Mouse (Mus musculus) MEL (cell line): Measurements from ENCODE around the gene Thg1l. TPM values are rescaled to one million over a fixed set of nuclear protein-coding genes. Genes with fewer than 3 reads are reported as not detected.
A peak's percentile ranks its signal among the peaks of the same experiment; 100 is the strongest.

Source experiments
- DNase-seq: peaks from one replicate; pipeline ENCODE4 v3.0.0; 2011; ENCODE audit warnings: low read depth, low spot score
- H3K27ac ChIP-seq: 2 replicates; pipeline ENCODE4 v1.5.1; 2012; ENCODE audit warnings: low read depth, mild to moderate bottlenecking, control low read depth, low read length, moderate library complexity; ENCODE audit not compliant: control insufficient read depth
- H3K27me3 ChIP-seq, 2 experiments: fragments of 150-350 bp in 1 of 2; sonication (generic) in 1 of 2; 2 replicates each; pipeline ENCODE4 v1.6.1; 2012; ENCODE audit warnings: low read length in 2 of 2, mild to moderate bottlenecking in 2 of 2, improper control_type of control experiment in 1 of 2, moderate library complexity in 1 of 2; ENCODE audit not compliant: insufficient read depth in 2 of 2, control insufficient read depth in 1 of 2
- H3K36me3 ChIP-seq, 2 experiments: 2 replicates each; pipeline ENCODE4 v1.6.1; 2012 to 2014; ENCODE audit warnings: low read length in 2 of 2, improper control_type of control experiment in 1 of 2, inconsistent platforms in 1 of 2, mild to moderate bottlenecking in 1 of 2; ENCODE audit not compliant: insufficient read depth in 2 of 2, control insufficient read depth in 1 of 2
- H3K4me1 ChIP-seq, 2 experiments: fragments of 150-350 bp in 1 of 2; sonication (generic) in 1 of 2; 2 replicates each; pipeline ENCODE4 v1.6.1; 2012; ENCODE audit warnings: low read length in 2 of 2, improper control_type of control experiment in 1 of 2, mild to moderate bottlenecking in 1 of 2; ENCODE audit not compliant: insufficient read depth in 2 of 2, control insufficient read depth in 1 of 2
- H3K4me3 ChIP-seq, 2 experiments: fragments of 150-350 bp in 1 of 2; sonication (generic) in 1 of 2; 2 replicates each; pipeline ENCODE4 v1.5.1; 2012; ENCODE audit warnings: low read depth in 2 of 2, low read length in 2 of 2, mild to moderate bottlenecking in 2 of 2, moderate library complexity in 2 of 2, control low read depth in 1 of 2, improper control_type of control experiment in 1 of 2; ENCODE audit not compliant: control insufficient read depth in 1 of 2, insufficient read depth in 1 of 2
- H3K79me2 ChIP-seq: 2 replicates; pipeline ENCODE4 v1.6.1; 2012; ENCODE audit warnings: mild to moderate bottlenecking, low read length, moderate library complexity; ENCODE audit not compliant: control insufficient read depth, poor library complexity, insufficient read depth
- H3K9ac ChIP-seq: 2 replicates; pipeline ENCODE4 v1.6.1; 2012; ENCODE audit warnings: low read depth, mild to moderate bottlenecking, control low read depth, low read length, moderate library complexity; ENCODE audit not compliant: control insufficient read depth, poor library complexity, severe bottlenecking
- H3K9me3 ChIP-seq: fragments of 150-350 bp; sonication (generic); replicated peaks from 2 replicates; pipeline ENCODE4 v1.6.1; 2012; ENCODE audit warnings: mild to moderate bottlenecking, low read length, improper control_type of control experiment, moderate library complexity; ENCODE audit not compliant: insufficient read depth
- CHD2 ChIP-seq: IDR thresholded peaks from 2 replicates; pipeline ENCODE4 v1.6.1; 2011; ENCODE audit warnings: low read length, improper control_type of control experiment
- CTCF ChIP-seq, 3 experiments: IDR thresholded peaks in 2 of 3; conservative IDR thresholded peaks in 1 of 3; 2 replicates each; pipeline ENCODE4 v1.5.1; 2011 to 2012; ENCODE audit warnings: low read length in 3 of 3, low read depth in 2 of 3, mild to moderate bottlenecking in 2 of 3, improper control_type of control experiment in 1 of 3, inconsistent platforms in 1 of 3, mixed read lengths in 1 of 3, moderate library complexity in 1 of 3; ENCODE audit not compliant: control insufficient read depth in 1 of 3, insufficient read depth in 1 of 3, poor library complexity in 1 of 3, severe bottlenecking in 1 of 3
- JUND ChIP-seq: IDR thresholded peaks from 2 replicates; pipeline ENCODE4 v1.6.1; 2011; ENCODE audit warnings: low read depth, mild to moderate bottlenecking, improper control_type of control experiment, low read length
- KAT2A ChIP-seq: conservative IDR thresholded peaks from 2 replicates; pipeline ENCODE4 v1.6.1; 2012; ENCODE audit warnings: low read depth, low read length, improper control_type of control experiment, inconsistent platforms
- MAFK ChIP-seq: IDR thresholded peaks from 2 replicates; pipeline ENCODE4 v1.6.1; 2011; ENCODE audit warnings: low read depth, mild to moderate bottlenecking, low read length, improper control_type of control experiment, borderline replicate concordance
- MAX ChIP-seq: IDR thresholded peaks from 2 replicates; pipeline ENCODE4 v1.6.1; 2011; ENCODE audit warnings: low read length, improper control_type of control experiment
- MAZ ChIP-seq: IDR thresholded peaks from 2 replicates; pipeline ENCODE4 v1.6.1; 2012; ENCODE audit warnings: low read depth, mild to moderate bottlenecking, inconsistent platforms, low read length, improper control_type of control experiment
- MEF2A ChIP-seq: IDR thresholded peaks from 2 replicates; pipeline ENCODE4 v1.6.1; 2014; ENCODE audit warnings: low read depth, mild to moderate bottlenecking, inconsistent platforms, low read length, improper control_type of control experiment; ENCODE audit not compliant: poor library complexity, insufficient replicate concordance, severe bottlenecking; ENCODE audit errors: extremely low read depth
- MYB ChIP-seq: IDR thresholded peaks from 2 replicates; pipeline ENCODE4 v1.6.1; 2011; ENCODE audit warnings: mild to moderate bottlenecking, low read depth, low read length, improper control_type of control experiment
- MYC ChIP-seq: IDR thresholded peaks from 2 replicates; pipeline ENCODE4 v1.6.1; 2011; ENCODE audit warnings: low read depth, mild to moderate bottlenecking, low read length, improper control_type of control experiment, moderate library complexity
- NRF1 ChIP-seq: IDR thresholded peaks from 2 replicates; pipeline ENCODE4 v1.6.1; 2014; ENCODE audit warnings: low read depth, mild to moderate bottlenecking, inconsistent platforms, low read length, improper control_type of control experiment, moderate library complexity; ENCODE audit not compliant: poor library complexity, insufficient read depth, severe bottlenecking
- POLR2AphosphoS2 ChIP-seq: IDR thresholded peaks from 2 replicates; pipeline ENCODE4 v1.6.1; 2011; ENCODE audit warnings: low read length, improper control_type of control experiment
- TAL1 ChIP-seq: IDR thresholded peaks from 2 replicates; pipeline ENCODE4 v1.6.1; 2012; ENCODE audit warnings: mild to moderate bottlenecking, inconsistent platforms, low read length, moderate library complexity, mixed read lengths
- TCF12 ChIP-seq: IDR thresholded peaks from 2 replicates; pipeline ENCODE4 v1.6.1; 2014; ENCODE audit warnings: low read depth, mild to moderate bottlenecking, inconsistent platforms, low read length, improper control_type of control experiment, moderate library complexity
- UBTF ChIP-seq: IDR thresholded peaks from 2 replicates; pipeline ENCODE4 v1.6.1; 2012; ENCODE audit warnings: low read depth, mild to moderate bottlenecking, inconsistent platforms, low read length, improper control_type of control experiment, moderate library complexity, borderline replicate concordance; ENCODE audit not compliant: insufficient read depth
- USF2 ChIP-seq, 2 experiments: IDR thresholded peaks; 2 replicates each; pipeline ENCODE4 v1.6.1; 2011 to 2012; ENCODE audit warnings: improper control_type of control experiment in 2 of 2, low read length in 2 of 2, borderline replicate concordance in 1 of 2, inconsistent platforms in 1 of 2, low read depth in 1 of 2, mild to moderate bottlenecking in 1 of 2; ENCODE audit not compliant: insufficient read depth in 1 of 2
- ZC3H11A ChIP-seq: IDR thresholded peaks from 2 replicates; pipeline ENCODE4 v1.6.1; 2012; ENCODE audit warnings: low read depth, mild to moderate bottlenecking, inconsistent platforms, low read length, improper control_type of control experiment
- ZMIZ1 ChIP-seq: IDR thresholded peaks from 2 replicates; pipeline ENCODE4 v1.6.1; 2012; ENCODE audit warnings: low read depth, mild to moderate bottlenecking, inconsistent platforms, low read length, improper control_type of control experiment, moderate library complexity
- ZNF384 ChIP-seq: IDR thresholded peaks from 2 replicates; pipeline ENCODE4 v1.6.1; 2012; ENCODE audit warnings: low read depth, mild to moderate bottlenecking, inconsistent platforms, low read length, improper control_type of control experiment
- polyA plus RNA-seq, 2 experiments: library from polyadenylated mRNA; stranded (reverse) in 1 of 2; unstranded in 1 of 2; fragments of >175 nt in 1 of 2; fragments of >200 nt in 1 of 2; gene quantifications; 2 replicates each; pipeline versions ENCODE4 v1.2.1 to v1.2.4; 2012; ENCODE audit warnings: low replicate concordance in 2 of 2, low read depth in 1 of 2; ENCODE audit not compliant: insufficient read length in 2 of 2, insufficient read depth in 1 of 2, missing spikeins in 1 of 2
- total RNA-seq: library from RNA; depleted of rRNA; stranded (reverse); fragments of 300-350 nt; gene quantifications from 2 replicates; pipeline ENCODE4 v1.2.3, GENCODE M21; 2012

Thg1l gene
- total and polyA plus RNA-seq, 3 experiments: 65.8 to 569 (median 77.5) TPM

- H3K9ac ChIP-seq: no peak overlapping the region
- no peak overlapping the region for H3K27ac ChIP-seq
- no peak overlapping the region for H3K4me3 ChIP-seq
- TF ChIP-seq TAL1: no peak
- TF ChIP-seq POLR2AphosphoS2: no peak
- TF ChIP-seq TCF12: no peak
- TF ChIP-seq MYC: no peak
- TF ChIP-seq KAT2A: no peak
- TF ChIP-seq ZNF384: no peak
- no peak for TF ChIP-seq JUND
- TF ChIP-seq MEF2A: no peak
- TF ChIP-seq CTCF (IDR thresholded peaks at IDR 0.05 in 2 of 3, conservative IDR thresholded peaks at IDR 0.05 in 1 of 3; ENCODE audit: control insufficient read depth in 1 of 3, insufficient read depth in 1 of 3, low read depth in 2 of 3, low read length in 3 of 3, poor library complexity in 1 of 3, severe bottlenecking in 1 of 3): no peak
- TF ChIP-seq CHD2: no peak
- no peak for TF ChIP-seq MAZ
- TF ChIP-seq UBTF: no peak
- no peak for TF ChIP-seq ZMIZ1
- no peak for TF ChIP-seq MYB
- no peak for TF ChIP-seq ZC3H11A
- no peak for TF ChIP-seq MAFK
- TF ChIP-seq NRF1: no peak
- no peak for TF ChIP-seq MAX
- H3K79me2 ChIP-seq: no peaks in the 10 kb centered on the region
- H3K4me1 ChIP-seq: no peaks in the 10 kb centered on the region
- no peak for DNase-seq
- no peaks in the 10 kb centered on the region for H3K9me3 ChIP-seq
- H3K36me3 ChIP-seq: peaks cover 0 to 45% of the 10 kb centered on the region in 2 experiments; a peak in 2 of 4 replicates
- H3K27me3 ChIP-seq: no peaks in the 10 kb centered on the region
These were observed 48.0 kb downstream of the Thg1l start for GRCm38 (mm10) chr11:45907301-45907700.

GRCm38 (mm10) chr11:45906109-45906786 is 49.0 kb downstream of the Thg1l start:
- H3K9me3 ChIP-seq: no peaks in the 10 kb centered on the region
- no peaks in the 10 kb centered on the region for H3K27me3 ChIP-seq
- no peak overlapping the region for H3K9ac ChIP-seq
- no peak for DNase-seq
- no peaks in the 10 kb centered on the region for H3K4me1 ChIP-seq
- no peak overlapping the region for H3K4me3 ChIP-seq
- H3K36me3 ChIP-seq: peaks cover 0 to 48% of the 10 kb centered on the region in 2 experiments; a peak in 2 of 4 replicates
- TF ChIP-seq TAL1 (peak; percentile 27), MEF2A (no peak), USF2 (IDR thresholded peaks at IDR 0.05; ENCODE audit: borderline replicate concordance in 1 of 2, insufficient read depth in 1 of 2, low read depth in 1 of 2, low read length in 2 of 2) (no peak), MAZ (no peak)
- TF ChIP-seq, all 39 proteins: peak for 1
- Histone ChIP-seq H3K79me2 (no peaks in the 10 kb centered on the region), H3K27ac (no peak overlapping the region)
